Comparison of ENCODE assay signal across 20 mouse cellular contexts in genomic region chr2:78754362-78754761, GRCm38 (mm10).
DNase-seq lines count a peak whose midpoint lies in the region; ATAC-seq and TF ChIP-seq lines count a peak whose summit lies in the region.
"Had no signal": no experiment of that assay in that cellular context is flagged by ENCODE, and none has a peak within 500 bp of the region (broad histone marks: within the 10 kb centered on the region; RNA-seq: fewer than 3 reads in every experiment).

No protein-coding gene starts in this region.

- no peaks in the 10 kb centered on the region for H3K27me3 ChIP-seq in forebrain, postnatal 0 days (ENCODE audit: insufficient read depth, low read length)
- H3K27me3 ChIP-seq in forebrain, embryonic 10.5 days (ENCODE audit: poor library complexity, severe bottlenecking), result no peaks in the 10 kb centered on the region
- no peaks in the 10 kb centered on the region for H3K27me3 ChIP-seq in midbrain, embryonic 14.5 days (ENCODE audit: control insufficient read depth, insufficient read depth, low read length)
- H3K27me3 ChIP-seq in midbrain, embryonic 10.5 days (ENCODE audit: low read depth, poor library complexity, severe bottlenecking), result no peaks in the 10 kb centered on the region
- H3K27me3 ChIP-seq in lung, postnatal 0 days (replicated peaks; ENCODE audit: insufficient read depth, low read length), result no peaks in the 10 kb centered on the region
- H3K27me3 ChIP-seq: embryonic facial prominence, embryonic 12.5 days; forebrain, embryonic 12.5 days had no signal

- H3K36me3 ChIP-seq in forebrain, postnatal 0 days (ENCODE audit: insufficient read depth), result no peaks in the 10 kb centered on the region
- H3K36me3 ChIP-seq in forebrain, embryonic 10.5 days (replicated peaks), result no peaks in the 10 kb centered on the region
- H3K36me3 ChIP-seq in midbrain, embryonic 14.5 days (ENCODE audit: control insufficient read depth, insufficient read depth, low read length), result no peaks in the 10 kb centered on the region
- H3K36me3 ChIP-seq in midbrain, embryonic 10.5 days, result no peaks in the 10 kb centered on the region
- H3K36me3 ChIP-seq in lung, postnatal 0 days (ENCODE audit: insufficient read depth, low read length), result no peaks in the 10 kb centered on the region
- H3K36me3 ChIP-seq: embryonic facial prominence, embryonic 10.5 days; embryonic facial prominence, embryonic 12.5 days; forebrain, embryonic 12.5 days had no signal

- no peaks in the 10 kb centered on the region for H3K9me3 ChIP-seq in forebrain, postnatal 0 days (ENCODE audit: low read length)
- no peaks in the 10 kb centered on the region for H3K9me3 ChIP-seq in forebrain, embryonic 10.5 days
- no peaks in the 10 kb centered on the region for H3K9me3 ChIP-seq in midbrain, embryonic 14.5 days (ENCODE audit: control insufficient read depth, low read length)
- no peaks in the 10 kb centered on the region for H3K9me3 ChIP-seq in midbrain, embryonic 10.5 days (replicated peaks)
- no peaks in the 10 kb centered on the region for H3K9me3 ChIP-seq in lung, postnatal 0 days (ENCODE audit: low read length)
- H3K9me3 ChIP-seq: embryonic facial prominence, embryonic 10.5 days; embryonic facial prominence, embryonic 12.5 days; forebrain, embryonic 12.5 days had no signal

- no peak; the same call in 1 of the 2 replicates for ATAC-seq in forebrain, postnatal 0 days
- no peak for ATAC-seq in midbrain, embryonic 14.5 days (ENCODE audit: low FRiP score, low TSS enrichment)
- no peak for ATAC-seq in lung, postnatal 0 days
- ATAC-seq: forebrain, embryonic 16.5 days had no signal

- no peak overlapping the region for H3K4me3 ChIP-seq in forebrain, postnatal 0 days (ENCODE audit: low read depth, low read length)
- no peak overlapping the region for H3K4me3 ChIP-seq in forebrain, embryonic 10.5 days
- H3K4me3 ChIP-seq in midbrain, embryonic 14.5 days (replicated peaks; ENCODE audit: low read depth, low read length), result no peak overlapping the region
- no peak overlapping the region for H3K4me3 ChIP-seq in midbrain, embryonic 10.5 days
- no peak overlapping the region for H3K4me3 ChIP-seq in lung, postnatal 0 days (ENCODE audit: low read depth, low read length)
- H3K4me3 ChIP-seq: embryonic facial prominence, embryonic 10.5 days; embryonic facial prominence, embryonic 12.5 days; forebrain, embryonic 12.5 days had no signal

- H3K27ac ChIP-seq in forebrain, postnatal 0 days (ENCODE audit: low read depth, low read length), result 0 out of 2 replicates have a peak overlapping the region, but pooled peaks have one; percentile 9
- H3K27ac ChIP-seq in forebrain, embryonic 10.5 days, result no peak overlapping the region
- H3K27ac ChIP-seq in midbrain, embryonic 14.5 days (replicated peaks; ENCODE audit: low read depth, low read length), result no peak overlapping the region
- H3K27ac ChIP-seq in midbrain, embryonic 10.5 days (replicated peaks), result no peak overlapping the region
- no peak overlapping the region for H3K27ac ChIP-seq in lung, postnatal 0 days (ENCODE audit: low read length)
- H3K27ac ChIP-seq: embryonic facial prominence, embryonic 10.5 days; embryonic facial prominence, embryonic 12.5 days; forebrain, embryonic 12.5 days had no signal

- TF ChIP-seq POLR2A in brain, embryonic 14.5 days (IDR thresholded peaks at IDR 0.05; ENCODE audit: borderline replicate concordance, extremely low read depth, insufficient read depth, insufficient read length, poor library complexity, severe bottlenecking), result no peak

- no peak overlapping the region for H3K4me2 ChIP-seq in forebrain, postnatal 0 days (ENCODE audit: low read depth)
- no peak overlapping the region for H3K4me2 ChIP-seq in midbrain, embryonic 14.5 days (ENCODE audit: low read length)
- no peak overlapping the region for H3K4me2 ChIP-seq in lung, postnatal 0 days (replicated peaks; ENCODE audit: low read depth, low read length)
- H3K4me2 ChIP-seq: embryonic facial prominence, embryonic 12.5 days; forebrain, embryonic 12.5 days had no signal

- H3K9ac ChIP-seq in forebrain, postnatal 0 days, result no peak overlapping the region
- no peak overlapping the region for H3K9ac ChIP-seq in midbrain, embryonic 14.5 days (replicated peaks; ENCODE audit: low read length)
- H3K9ac ChIP-seq in lung, postnatal 0 days (replicated peaks; ENCODE audit: low read depth), result no peak overlapping the region
- H3K9ac ChIP-seq: embryonic facial prominence, embryonic 12.5 days; forebrain, embryonic 12.5 days had no signal

- no peak for TF ChIP-seq CTCF in forebrain, postnatal 0 days (IDR thresholded peaks at IDR 0.05; ENCODE audit: low read depth)
- TF ChIP-seq CTCF in brain, embryonic 14.5 days (IDR thresholded peaks at IDR 0.05; ENCODE audit: borderline replicate concordance, extremely low read depth, insufficient read depth, insufficient read length), result no peak
- TF ChIP-seq CTCF in lung, postnatal 0 days (IDR thresholded peaks at IDR 0.05), result no peak

- TF ChIP-seq EP300 in lung, postnatal 0 days (IDR thresholded peaks at IDR 0.05), result no peak

- 36% methylated on average over 6 of the region's 6 CpGs for WGBS in forebrain, postnatal 0 days
- WGBS in forebrain, embryonic 10.5 days, result 60% methylated on average over 6 of the region's 6 CpGs
- WGBS in midbrain, embryonic 14.5 days, result 60% methylated on average over 6 of the region's 6 CpGs
- 71% methylated on average over 6 of the region's 6 CpGs for WGBS in midbrain, embryonic 10.5 days
- WGBS in lung, postnatal 0 days, result 86% methylated on average over 6 of the region's 6 CpGs

- DNase-seq in forebrain, postnatal 0 days, result no peak
- DNase-seq in forebrain, embryonic 10.5 days (ENCODE audit: extremely low spot score, low spot score), result no peak
- peak; percentile 8 for DNase-seq in midbrain, embryonic 14.5 days
- DNase-seq in midbrain, embryonic 10.5 days (ENCODE audit: low spot score), result no peak
- peak; percentile 6 for DNase-seq in brain, adult 2 months (ENCODE audit: low read depth, low spot score)
- DNase-seq in brain, embryonic 14.5 days (ENCODE audit: low read depth), result peak; percentile 49
- no peak for DNase-seq in cerebellum, postnatal 10 days
- DNase-seq in lung, postnatal 0 days (ENCODE audit: low spot score), result no peak
- DNase-seq: adrenal gland, adult 2 months; adrenal gland, postnatal 10 days; adrenal gland, postnatal 25 days; cerebellum, adult 11 months; cerebellum, adult 18-20 months; cerebellum, adult 8-10 months; cerebellum, adult 9-11 months; cerebellum, postnatal 25 days had no signal

- H3K4me1 ChIP-seq in forebrain, postnatal 0 days (ENCODE audit: insufficient read depth), result no peaks in the 10 kb centered on the region
- peaks cover 10% of the 10 kb centered on the region for H3K4me1 ChIP-seq in forebrain, embryonic 10.5 days
- H3K4me1 ChIP-seq in midbrain, embryonic 14.5 days (ENCODE audit: control insufficient read depth, insufficient read depth, low read length), result no peaks in the 10 kb centered on the region
- no peaks in the 10 kb centered on the region for H3K4me1 ChIP-seq in midbrain, embryonic 10.5 days
- no peaks in the 10 kb centered on the region for H3K4me1 ChIP-seq in lung, postnatal 0 days (ENCODE audit: insufficient read depth, low read depth, low read length)
- H3K4me1 ChIP-seq: embryonic facial prominence, embryonic 10.5 days; embryonic facial prominence, embryonic 12.5 days had no signal

Comparison
In these comparisons a context has a peak if more than half of its experiments do, and no peak if none do; other contexts are left out.
1. DNase-seq: peak in midbrain, embryonic 14.5 days (single experiment), brain, adult 2 months (single experiment) and brain, embryonic 14.5 days (single experiment); none in forebrain, postnatal 0 days (single experiment), forebrain, embryonic 10.5 days (single experiment), midbrain, embryonic 10.5 days (single experiment), cerebellum, postnatal 10 days (0 of 2) and lung, postnatal 0 days (single experiment).